Mouse (Mus musculus) limb, embryonic 11.5 days (tissue): Measurements from ENCODE around the gene Maml3. TPM values are rescaled to one million over a fixed set of nuclear protein-coding genes. Genes with fewer than 3 reads are reported as not detected.

ENCODE experiments used
- ATAC-seq: fragments of 200-750 bp; cut with Nextera tagmentation; 2 replicates; pipeline ENCODE4 v1.8.0; 2017; ENCODE audit warnings: low read depth; ENCODE audit not compliant: insufficient number of reproducible peaks, low FRiP score, low TSS enrichment
- DNase-seq: peaks from one replicate; pipeline ENCODE4 v3.0.0-alpha.2; 2015; ENCODE audit warnings: low spot score
- H3K27ac ChIP-seq: fragments of 300-500 bp; sonication (generic); replicated peaks from 2 replicates; pipeline ENCODE4 v1.5.1; 2014; ENCODE audit warnings: low read depth, mild to moderate bottlenecking, low read length
- H3K27me3 ChIP-seq: fragments of 300-500 bp; sonication (generic); 2 replicates; pipeline ENCODE4 v1.6.1; 2014; ENCODE audit warnings: mild to moderate bottlenecking, low read length, mixed read lengths; ENCODE audit not compliant: control insufficient read depth, insufficient read depth
- H3K36me3 ChIP-seq: fragments of 300-500 bp; sonication (generic); 2 replicates; pipeline ENCODE4 v1.6.1; 2014; ENCODE audit warnings: mild to moderate bottlenecking, low read length, moderate library complexity, mixed read lengths; ENCODE audit not compliant: control insufficient read depth, insufficient read depth
- H3K4me1 ChIP-seq: fragments of 300-500 bp; sonication (generic); 2 replicates; pipeline ENCODE4 v1.6.1; 2014; ENCODE audit warnings: low read length, mixed read lengths; ENCODE audit not compliant: control insufficient read depth, insufficient read depth
- H3K4me2 ChIP-seq: fragments of 300-500 bp; sonication (generic); 2 replicates; pipeline ENCODE4 v1.6.1; 2014; ENCODE audit warnings: low read depth, mild to moderate bottlenecking, moderate library complexity; ENCODE audit not compliant: severe bottlenecking
- H3K4me3 ChIP-seq: fragments of 300-500 bp; sonication (generic); 2 replicates; pipeline ENCODE4 v1.5.1; 2014; ENCODE audit warnings: low read depth, low read length
- H3K9ac ChIP-seq: fragments of 300-500 bp; sonication (generic); 2 replicates; pipeline ENCODE4 v1.6.1; 2014; ENCODE audit warnings: mild to moderate bottlenecking, low read length
- H3K9me3 ChIP-seq: fragments of 300-500 bp; sonication (generic); 2 replicates; pipeline ENCODE4 v1.6.1; 2016; ENCODE audit warnings: low read length; ENCODE audit not compliant: control insufficient read depth
- WGBS: fragments of 180-500 bp; shearing (Covaris S2); extraction: QIAGEN DNeasy Blood & Tissue Kit; methylation state at CpG from one replicate; pipeline ENCODE4 v1.1.7; 2014; 5-methylcytosine and 5-hydroxymethylcytosine counted together
- polyA plus RNA-seq: library from polyadenylated mRNA; unstranded; fragments of >200 nt; fragmentation: Nextera tagmentation; extraction: Ambion mirVana; gene quantifications from 2 replicates; pipeline ENCODE4 v1.2.1, GENCODE M21; 2014

Gene Maml3
- polyA plus RNA-seq, 1 experiment from 2014 or later: 4.3 TPM

- H3K4me1 ChIP-seq: peaks cover 15% of the 10 kb centered on the region
- H3K4me2 ChIP-seq: no peak overlapping the region
- no peak overlapping the region for H3K9ac ChIP-seq
- H3K9me3 ChIP-seq: no peaks in the 10 kb centered on the region
- H3K27me3 ChIP-seq: no peaks in the 10 kb centered on the region
- H3K4me3 ChIP-seq: no peak overlapping the region
- H3K27ac ChIP-seq: no peak overlapping the region
- ATAC-seq: no peak
- WGBS: 62% methylated on average over 17 of the region's 17 CpGs
- DNase-seq: no peak
- no peaks in the 10 kb centered on the region for H3K36me3 ChIP-seq
These were observed 356.2 kb downstream of the Maml3 start for GRCm38 (mm10) chr3:51748436-51749376.

GRCm38 (mm10) chr3:51746816-51747215 lies 358.1 kb downstream of the Maml3 start:
- no peak overlapping the region for H3K27ac ChIP-seq
- H3K27me3 ChIP-seq: peaks cover 8% of the 10 kb centered on the region; the same call in 1 of the 2 replicates
- no peak for ATAC-seq
- 89% methylated on average over 8 of the region's 8 CpGs for WGBS
- H3K9ac ChIP-seq: no peak overlapping the region
- no peak overlapping the region for H3K4me3 ChIP-seq
- H3K4me1 ChIP-seq: peaks cover 18% of the 10 kb centered on the region
- H3K36me3 ChIP-seq: no peaks in the 10 kb centered on the region
- no peak for DNase-seq
- no peak overlapping the region for H3K4me2 ChIP-seq
- no peaks in the 10 kb centered on the region for H3K9me3 ChIP-seq

GRCm38 (mm10) chr3:51745162-51745561 lies 359.7 kb downstream of the Maml3 start:
- WGBS: 85% methylated on average over 8 of the region's 8 CpGs
- DNase-seq: no peak
- Histone ChIP-seq H3K27me3 (peaks cover 13% of the 10 kb centered on the region; the same call in 1 of the 2 replicates), H3K9ac (no peak overlapping the region), H3K36me3 (no peaks in the 10 kb centered on the region), H3K4me2 (no peak overlapping the region), H3K4me3 (no peak overlapping the region), H3K27ac (no peak overlapping the region), H3K4me1 (peaks cover 25% of the 10 kb centered on the region), H3K9me3 (no peaks in the 10 kb centered on the region)
- ATAC-seq: no peak

DNA sequence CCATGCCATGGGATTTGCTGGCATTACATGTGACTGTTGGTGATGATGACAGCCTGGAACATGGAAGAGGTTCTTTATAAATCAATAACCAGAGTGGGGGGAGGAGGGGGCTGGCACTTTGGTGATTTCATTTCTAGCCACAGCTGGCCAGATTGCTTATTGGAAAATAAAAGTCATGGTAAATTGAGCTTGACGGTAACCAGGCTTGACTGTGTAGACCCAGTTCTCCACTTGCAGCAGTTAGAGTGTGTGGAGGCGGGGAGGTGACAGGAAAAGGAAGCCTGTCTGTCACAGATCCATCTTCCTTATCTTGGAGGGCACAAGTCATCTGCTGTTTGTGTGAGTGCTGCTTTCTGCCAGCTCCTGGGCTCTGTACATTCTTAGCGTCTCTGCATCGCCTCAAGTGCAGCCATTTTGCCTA lies 360.5 kb downstream of the Maml3 start:
- H3K36me3 ChIP-seq: no peaks in the 10 kb centered on the region
- no peak overlapping the region for H3K4me2 ChIP-seq
- no peak overlapping the region for H3K9ac ChIP-seq
- ATAC-seq: no peak
- DNase-seq: no peak
- no peak overlapping the region for H3K27ac ChIP-seq
- H3K27me3 ChIP-seq: peaks cover 13% of the 10 kb centered on the region; the same call in 1 of the 2 replicates
- peaks cover 20% of the 10 kb centered on the region for H3K4me1 ChIP-seq
- H3K4me3 ChIP-seq: no peak overlapping the region
- no peaks in the 10 kb centered on the region for H3K9me3 ChIP-seq
- WGBS: 56% methylated on average over 4 of the region's 4 CpGs

DNA sequence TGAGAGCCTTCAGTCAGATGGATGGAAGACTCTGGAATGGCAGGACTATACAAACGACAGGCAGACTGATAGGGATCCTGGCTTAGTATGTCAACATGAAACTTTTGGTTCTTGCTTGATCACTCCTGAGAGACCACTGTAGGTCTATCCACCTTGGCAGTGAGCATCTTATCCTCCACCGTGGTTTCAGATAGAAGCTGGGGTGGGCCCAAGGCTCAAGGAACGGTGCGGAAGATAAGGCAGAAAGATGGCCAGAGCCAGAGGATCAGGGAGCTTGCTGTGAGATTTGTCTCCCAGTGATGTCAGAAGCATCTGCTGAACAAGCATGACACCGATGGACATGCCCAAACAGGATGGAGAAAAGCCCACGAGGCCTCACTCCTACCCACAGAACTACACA lies 362.5 kb downstream of the Maml3 start:
- WGBS: 91% methylated on average over 6 of the region's 6 CpGs

GRCm38 (mm10) chr3:51741824-51742223 lies 363.1 kb downstream of the Maml3 start:
- H3K4me1 ChIP-seq: peaks cover 23% of the 10 kb centered on the region
- no peak overlapping the region for H3K4me3 ChIP-seq
- DNase-seq (no peak), ATAC-seq (no peak)
- H3K36me3 ChIP-seq: no peaks in the 10 kb centered on the region
- WGBS: 59% methylated on average over 10 of the region's 10 CpGs
- no peak overlapping the region for H3K9ac ChIP-seq
- no peak overlapping the region for H3K27ac ChIP-seq
- H3K27me3 ChIP-seq: peaks cover 20% of the 10 kb centered on the region
- no peak overlapping the region for H3K4me2 ChIP-seq
- no peaks in the 10 kb centered on the region for H3K9me3 ChIP-seq

More for the DNA sequence above, 362.5 kb downstream of the Maml3 start:
- no peaks in the 10 kb centered on the region for H3K36me3 ChIP-seq
- peaks cover 16% of the 10 kb centered on the region; the same call in 1 of the 2 replicates for H3K27me3 ChIP-seq
- no peak overlapping the region for H3K4me3 ChIP-seq
- ATAC-seq: no peak
- no peaks in the 10 kb centered on the region for H3K9me3 ChIP-seq
- H3K4me1 ChIP-seq: peaks cover 23% of the 10 kb centered on the region
- no peak overlapping the region for H3K4me2 ChIP-seq
- no peak overlapping the region for H3K9ac ChIP-seq
- no peak for DNase-seq
- no peak overlapping the region for H3K27ac ChIP-seq

GRCm38 (mm10) chr3:51739835-51740112 lies 365.1 kb downstream of the Maml3 start:
- Histone ChIP-seq H3K4me3 (no peak overlapping the region), H3K9me3 (no peaks in the 10 kb centered on the region), H3K9ac (no peak overlapping the region), H3K27ac (peak overlapping the region; percentile 59; the same call in 1 of the 2 replicates), H3K27me3 (peaks cover 27% of the 10 kb centered on the region), H3K36me3 (no peaks in the 10 kb centered on the region), H3K4me1 (peaks cover 23% of the 10 kb centered on the region), H3K4me2 (no peak overlapping the region)
- DNase-seq: no peak
- ATAC-seq: no peak

- ATAC-seq (peak; percentile 90), DNase-seq (peak; percentile 82)
- H3K4me2 ChIP-seq: no peak overlapping the region
- H3K4me1 ChIP-seq: peaks cover 20% of the 10 kb centered on the region
- H3K27ac ChIP-seq: peak overlapping the region; percentile 59; the same call in 1 of the 2 replicates
- no peaks in the 10 kb centered on the region for H3K9me3 ChIP-seq
- no peaks in the 10 kb centered on the region for H3K36me3 ChIP-seq
- peaks cover 27% of the 10 kb centered on the region for H3K27me3 ChIP-seq
- H3K9ac ChIP-seq: no peak overlapping the region
- 3% methylated on average over 12 of the region's 12 CpGs for WGBS
- no peak overlapping the region for H3K4me3 ChIP-seq
These were observed 365.6 kb downstream of the Maml3 start for GRCm38 (mm10) chr3:51739049-51739834.
